Mouse (Mus musculus) hindbrain, embryonic 11.5 days (tissue): ENCODE measurements around the gene Mlf1. TPM values are rescaled to one million over a fixed set of nuclear protein-coding genes. Genes with fewer than 3 reads are reported as not detected.

Source experiments
- ATAC-seq: fragments of 200-750 bp; cut with Nextera tagmentation; 2 replicates; pipeline ENCODE4 v1.8.0; 2017; ENCODE audit warnings: mild to moderate bottlenecking, moderate TSS enrichment, moderate library complexity; ENCODE audit not compliant: low FRiP score
- DNase-seq: peaks from one replicate; pipeline ENCODE4 v3.0.0-alpha.2; 2015; ENCODE audit warnings: low spot score
- H3K27ac ChIP-seq: fragments of 300-500 bp; sonication (generic); 2 replicates; pipeline ENCODE4 v1.5.1; 2014; ENCODE audit warnings: mild to moderate bottlenecking, low read depth, low read length
- H3K27me3 ChIP-seq: fragments of 300-500 bp; sonication (generic); 2 replicates; pipeline ENCODE4 v1.6.1; 2014; ENCODE audit warnings: mild to moderate bottlenecking, low read length, moderate library complexity, mixed read lengths; ENCODE audit not compliant: control insufficient read depth, insufficient read depth
- H3K36me3 ChIP-seq: fragments of 300-500 bp; sonication (generic); 2 replicates; pipeline ENCODE4 v1.6.1; 2014; ENCODE audit warnings: mild to moderate bottlenecking, low read length, moderate library complexity, mixed read lengths; ENCODE audit not compliant: control insufficient read depth, insufficient read depth
- H3K4me1 ChIP-seq: fragments of 300-500 bp; sonication (generic); replicated peaks from 2 replicates; pipeline ENCODE4 v1.6.1; 2014; ENCODE audit warnings: low read length, mixed read lengths; ENCODE audit not compliant: control insufficient read depth, insufficient read depth
- H3K4me2 ChIP-seq: fragments of 300-500 bp; sonication (generic); replicated peaks from 2 replicates; pipeline ENCODE4 v1.6.1; 2014; ENCODE audit warnings: mild to moderate bottlenecking, low read depth, low read length
- H3K4me3 ChIP-seq: fragments of 300-500 bp; sonication (generic); 2 replicates; pipeline ENCODE4 v1.5.1; 2014; ENCODE audit warnings: low read depth, low read length
- H3K9ac ChIP-seq: fragments of 300-500 bp; sonication (generic); 2 replicates; pipeline ENCODE4 v1.6.1; 2014; ENCODE audit warnings: low read depth, low read length
- H3K9me3 ChIP-seq: fragments of 300-500 bp; sonication (generic); 2 replicates; pipeline ENCODE4 v1.6.1; 2016; ENCODE audit warnings: low read length; ENCODE audit not compliant: control insufficient read depth
- WGBS: fragments of 180-500 bp; shearing (Covaris S2); extraction: QIAGEN DNeasy Blood & Tissue Kit; methylation state at CpG from one replicate; pipeline ENCODE4 v1.1.7; 2014; 5-methylcytosine and 5-hydroxymethylcytosine counted together
- polyA plus RNA-seq: library from polyadenylated mRNA; unstranded; fragments of >200 nt; fragmentation: Nextera tagmentation; extraction: Ambion mirVana; gene quantifications from 2 replicates; pipeline ENCODE4 v1.2.1, GENCODE M21; 2014

Gene Mlf1
- polyA plus RNA-seq, 1 experiment from 2014 or later = 44.3 TPM

GRCm38 (mm10) chr3:67375063-67375462, 1.2 kb downstream of the Mlf1 start, which contains the start of gene Gm17402:
Gm17402 (minus strand) TSS chr3:67375163.
- Histone ChIP-seq H3K9ac (peak within 1 kb of the TSS; percentile 40), H3K36me3 (no peaks in the 10 kb centered on the region), H3K4me2 (peak within 1 kb of the TSS; percentile 62), H3K27ac (no peak within 1 kb of the TSS), H3K4me1 (no peaks in the 10 kb centered on the region), H3K27me3 (no peaks in the 10 kb centered on the region; the same call in 1 of the 2 replicates), H3K4me3 (peak within 1 kb of the TSS; percentile 39), H3K9me3 (no peaks in the 10 kb centered on the region)
- DNase-seq (no peak), ATAC-seq (no peak)
- 57% methylated on average over 3 of the region's 3 CpGs for WGBS

GRCm38 (mm10) chr3:67378215-67378614, 4.3 kb downstream of the Mlf1 start:
- no peak for ATAC-seq
- Histone ChIP-seq H3K4me2 (no peak overlapping the region), H3K27ac (no peak overlapping the region), H3K9me3 (no peaks in the 10 kb centered on the region), H3K27me3 (no peaks in the 10 kb centered on the region; the same call in 1 of the 2 replicates), H3K4me3 (no peak overlapping the region), H3K9ac (no peak overlapping the region), H3K36me3 (no peaks in the 10 kb centered on the region), H3K4me1 (no peaks in the 10 kb centered on the region)
- no peak for DNase-seq

- H3K9ac ChIP-seq = peak overlapping the region; percentile 89; the same call in 1 of the 2 replicates
- H3K36me3 ChIP-seq = peaks cover 8% of the 10 kb centered on the region; the same call in 1 of the 2 replicates
- 39% methylated on average over 8 of the region's 8 CpGs for WGBS
- no peaks in the 10 kb centered on the region for H3K4me1 ChIP-seq
- peak overlapping the region; percentile 97 for H3K4me3 ChIP-seq
- ATAC-seq = peak; percentile 83
- no peak for DNase-seq
- H3K4me2 ChIP-seq = no peak overlapping the region; the same call in 1 of the 2 replicates
- no peaks in the 10 kb centered on the region for H3K27me3 ChIP-seq
- 0 out of 2 replicates have a peak, but pooled peaks cover 3% of the 10 kb centered on the region for H3K9me3 ChIP-seq
- no peak overlapping the region for H3K27ac ChIP-seq
Measured at GRCm38 (mm10) chr3:67429338-67429998, 55.6 kb downstream of the Mlf1 start.

GRCm38 (mm10) chr3:67429999-67430380, 56.1 kb downstream of the Mlf1 start, which contains the start of gene Gfm1:
Gfm1 (plus strand) TSS chr3:67430096.
- peak; percentile 90 for DNase-seq
- H3K27ac ChIP-seq = no peak within 1 kb of the TSS

DNA sequence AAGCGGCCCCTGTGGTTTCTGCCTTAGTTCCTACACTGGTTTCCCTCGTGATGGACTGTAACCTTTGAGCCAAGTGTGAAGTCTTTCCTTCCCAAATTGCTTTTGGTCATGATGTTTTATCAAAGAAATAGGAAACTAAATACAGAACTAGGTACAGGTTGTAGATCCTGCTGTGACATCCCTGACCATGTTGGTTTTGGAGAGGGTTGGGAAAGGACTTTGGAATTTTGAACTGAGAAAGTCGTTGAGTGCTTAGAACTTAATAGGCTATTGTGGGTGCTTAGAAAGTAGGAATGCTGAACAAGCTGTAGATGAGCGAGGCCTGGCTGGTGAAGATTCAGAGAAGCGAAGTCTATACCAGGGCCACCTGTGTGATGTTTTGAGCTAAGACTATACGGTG, 60.1 kb downstream of the Mlf1 start:
- Histone ChIP-seq H3K27me3 (no peaks in the 10 kb centered on the region), H3K4me2 (no peak overlapping the region), H3K9me3 (no peaks in the 10 kb centered on the region), H3K27ac (no peak overlapping the region), H3K4me1 (no peaks in the 10 kb centered on the region), H3K36me3 (peaks cover 8% of the 10 kb centered on the region; the same call in 1 of the 2 replicates), H3K4me3 (no peak overlapping the region), H3K9ac (no peak overlapping the region)
- DNase-seq (no peak), ATAC-seq (no peak)
- 96% methylated on average over 6 of the region's 6 CpGs for WGBS

More at GRCm38 (mm10) chr3:67429999-67430380, 56.1 kb downstream of the Mlf1 start, which contains the start of gene Gfm1:
- Histone ChIP-seq H3K27me3 (no peaks in the 10 kb centered on the region), H3K4me2 (peak within 1 kb of the TSS; percentile 76), H3K36me3 (peaks cover 8% of the 10 kb centered on the region; the same call in 1 of the 2 replicates), H3K9me3 (0 out of 2 replicates have a peak, but pooled peaks cover 3% of the 10 kb centered on the region), H3K4me3 (peak within 1 kb of the TSS; percentile 97), H3K4me1 (no peaks in the 10 kb centered on the region), H3K9ac (peak within 1 kb of the TSS; percentile 89)
- ATAC-seq = peak; percentile 93
- WGBS = 1% methylated on average over 24 of the region's 24 CpGs

DNA sequence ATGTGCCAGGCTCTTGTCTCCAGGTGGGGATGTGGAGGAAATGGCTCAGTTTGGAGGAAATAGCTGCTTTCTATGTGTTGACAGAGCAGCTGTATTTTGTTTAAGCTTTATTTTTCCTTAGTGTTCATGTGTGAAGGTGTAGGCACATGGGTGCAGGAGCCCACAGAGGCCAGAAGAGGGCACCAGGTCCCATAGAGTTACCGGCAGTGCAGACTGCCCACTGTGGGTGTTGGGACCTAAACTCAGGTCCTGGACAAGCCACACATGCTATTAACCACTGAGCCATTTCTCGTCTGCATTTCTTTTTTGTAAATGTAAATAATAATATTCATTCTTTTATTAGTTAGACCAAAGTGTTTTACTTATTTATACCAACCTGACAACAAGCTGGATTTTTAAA, 73.2 kb downstream of the Mlf1 start:
- 95% methylated on average over 2 of the region's 2 CpGs for WGBS
- peaks cover 20% of the 10 kb centered on the region; the same call in 1 of the 2 replicates for H3K36me3 ChIP-seq
- no peak for ATAC-seq

More for the DNA sequence above, 73.2 kb downstream of the Mlf1 start:
- Histone ChIP-seq H3K4me2 (no peak overlapping the region), H3K9ac (no peak overlapping the region), H3K4me1 (no peaks in the 10 kb centered on the region), H3K4me3 (no peak overlapping the region), H3K27me3 (no peaks in the 10 kb centered on the region), H3K27ac (no peak overlapping the region), H3K9me3 (no peaks in the 10 kb centered on the region)
- no peak for DNase-seq

Other genes starting within 250 kb of the Mlf1 start
- gene Gm17402, start 1.1 kb downstream of the Mlf1 start, polyA plus RNA-seq = not detected in 2 replicates
- gene Gfm1, start 56.0 kb downstream of the Mlf1 start, polyA plus RNA-seq = 46.3 and 51.8 TPM in 2 replicates
- gene Lxn, start 89.8 kb downstream of the Mlf1 start, polyA plus RNA-seq = 82.7 and 88.8 TPM in 2 replicates
- gene Rarres1, start 141.4 kb downstream of the Mlf1 start, polyA plus RNA-seq = 1.1 and 1.3 TPM in 2 replicates
- 63.6 and 73.6 TPM in 2 replicates for gene Mfsd1, start 208.6 kb downstream of the Mlf1 start, polyA plus RNA-seq